Mouse (Mus musculus) adrenal gland, postnatal 36 days (tissue): Measurements from ENCODE around the gene A3galt2. TPM values are rescaled to one million over a fixed set of nuclear protein-coding genes. Genes with fewer than 3 reads are reported as not detected.
A peak's percentile ranks its signal among the peaks of the same experiment; 100 is the strongest.

Source experiments
- DNase-seq, 2 experiments: peaks; one replicate each; pipeline ENCODE4 v3.0.0; 2021; ENCODE audit warnings: mixed read lengths in 1 of 2
- total RNA-seq, 2 experiments: library from RNA; stranded (reverse); gene quantifications; 2 replicates each; pipeline ENCODE4 v1.2.3; 2021

A3galt2 gene
- total RNA-seq, 2 experiments from 2014 or later, result 0.16 to 0.30 TPM

DNA sequence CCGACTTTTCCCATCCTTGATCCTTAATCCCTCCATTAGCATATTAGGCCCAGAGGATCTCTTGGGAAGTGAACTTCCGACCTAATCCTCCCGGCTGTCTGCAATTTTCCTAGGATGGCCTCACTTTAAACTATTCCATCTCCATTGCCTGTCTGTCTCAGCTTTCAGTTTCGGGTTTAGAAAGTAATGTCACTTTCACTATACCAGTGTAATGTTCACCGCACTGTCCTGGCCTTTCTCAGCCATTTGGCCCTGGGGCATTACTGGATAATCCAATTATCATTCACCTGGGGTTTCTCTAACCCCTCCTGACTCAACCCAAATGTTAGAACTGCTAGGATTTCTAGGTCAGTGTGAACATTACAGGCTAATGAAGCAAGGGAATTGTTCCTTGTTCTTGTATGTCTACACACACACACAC lies 26.7 kb upstream of the A3galt2 start:
- no peak for DNase-seq

DNA sequence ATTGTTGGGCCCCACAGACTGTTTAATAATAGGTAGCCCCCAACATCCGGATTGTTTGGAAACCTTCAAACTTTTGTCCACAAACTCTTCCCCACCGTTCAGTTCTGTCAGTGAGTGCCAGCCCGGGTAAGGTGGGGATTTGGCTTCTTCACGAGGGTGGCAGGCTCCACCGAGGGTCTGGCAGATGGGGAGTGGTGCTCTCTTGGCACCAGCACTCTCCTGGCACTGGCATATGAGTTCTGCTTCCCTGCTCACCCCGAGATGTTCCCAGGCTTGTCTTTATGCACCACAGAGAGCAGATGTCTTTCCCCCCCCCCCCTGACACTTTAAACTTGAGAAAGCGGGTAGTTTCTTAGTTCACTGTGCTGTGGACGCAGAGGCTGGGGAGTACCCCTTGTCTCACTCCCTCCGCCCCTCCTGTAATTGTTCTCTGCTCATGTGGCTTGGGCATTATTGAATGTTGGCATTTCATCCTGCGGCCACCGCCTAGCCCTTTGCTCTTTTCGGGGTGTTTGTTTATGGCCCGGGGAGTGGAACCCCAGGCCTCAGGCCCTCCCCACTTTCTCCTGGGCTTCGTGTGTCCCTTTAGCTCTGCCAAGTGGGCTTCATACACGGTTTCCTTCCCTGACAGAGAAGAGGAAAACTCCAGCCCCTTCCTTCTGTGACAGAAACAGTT lies 26.0 kb upstream of the A3galt2 start:
- no peak for DNase-seq

DNA sequence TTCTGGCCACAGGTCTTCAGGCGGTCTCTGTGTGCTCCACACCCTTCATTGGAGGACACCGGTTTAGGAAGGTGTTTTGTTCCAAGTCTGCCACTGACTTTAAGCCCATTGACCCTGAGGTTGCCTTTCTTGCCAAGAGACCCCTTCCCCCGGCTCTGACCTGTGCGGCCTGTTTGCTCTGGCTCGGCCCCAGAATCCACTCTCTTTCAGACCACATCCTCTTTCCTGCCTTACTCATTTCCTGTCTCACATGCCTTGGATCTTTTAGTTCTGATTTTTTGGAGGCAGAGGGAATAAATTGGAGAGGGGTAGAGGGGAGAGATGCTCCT lies 25.5 kb upstream of the A3galt2 start:
- DNase-seq, result no peak

DNA sequence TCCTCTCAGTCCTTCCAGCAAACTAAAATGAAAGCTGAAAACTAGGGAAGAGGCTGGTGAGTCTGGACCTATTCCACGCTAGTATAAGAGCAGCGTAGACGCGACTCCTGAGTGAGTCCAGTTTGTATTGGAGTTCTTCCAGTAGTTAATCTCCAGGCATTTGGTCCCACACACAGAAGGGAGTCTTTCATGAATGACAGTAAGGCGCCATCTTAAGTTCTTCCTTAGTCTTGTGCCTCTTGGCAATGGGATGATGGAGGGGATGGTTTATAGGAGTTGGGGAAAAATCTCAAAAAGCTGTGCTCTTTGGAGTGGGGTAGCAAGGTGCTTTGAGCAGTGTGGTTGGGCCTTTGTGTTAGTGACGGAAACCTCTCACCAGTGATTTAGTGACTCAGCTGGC lies 24.9 kb upstream of the A3galt2 start:
- no peak for DNase-seq

DNA sequence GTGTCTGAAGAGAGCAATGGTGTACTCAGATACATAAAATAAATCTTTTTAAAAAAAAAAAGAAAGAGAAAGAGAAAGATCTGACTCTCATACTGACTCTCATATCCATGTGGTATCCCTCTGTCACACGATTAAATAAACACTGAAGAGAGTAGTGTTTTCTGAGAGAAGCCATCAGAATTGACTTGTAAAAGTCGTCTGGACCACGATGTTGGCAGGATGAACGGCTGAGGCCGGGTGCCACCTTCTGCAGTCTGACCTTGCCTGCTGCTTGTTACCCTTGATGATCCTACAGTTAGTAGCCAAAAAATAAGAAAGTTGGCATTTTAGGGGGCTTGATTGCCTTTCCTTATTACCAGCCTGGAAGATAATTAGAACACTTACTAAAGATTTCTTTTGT lies 22.4 kb upstream of the A3galt2 start:
- DNase-seq, result no peak

DNA sequence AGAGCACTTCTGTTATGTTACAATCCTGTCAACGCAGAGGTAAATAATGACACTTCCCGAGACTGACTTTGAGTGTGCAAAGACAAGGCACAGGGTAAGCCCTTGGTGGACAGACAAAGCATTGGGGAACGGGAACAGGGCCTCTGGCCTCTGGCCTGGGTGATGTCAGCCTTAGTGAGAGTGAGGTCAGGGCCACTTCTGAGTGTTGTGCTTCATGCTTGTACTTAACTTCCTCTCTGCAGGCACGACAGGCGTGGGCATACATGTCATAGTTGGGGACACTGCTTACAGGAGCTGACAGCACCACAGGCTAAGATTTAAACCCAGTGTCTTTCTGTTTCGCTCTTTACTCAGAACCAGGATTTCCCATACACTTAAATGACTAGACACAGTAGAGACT lies 21.7 kb upstream of the A3galt2 start:
- peak; percentile 67 to 73 for DNase-seq

DNA sequence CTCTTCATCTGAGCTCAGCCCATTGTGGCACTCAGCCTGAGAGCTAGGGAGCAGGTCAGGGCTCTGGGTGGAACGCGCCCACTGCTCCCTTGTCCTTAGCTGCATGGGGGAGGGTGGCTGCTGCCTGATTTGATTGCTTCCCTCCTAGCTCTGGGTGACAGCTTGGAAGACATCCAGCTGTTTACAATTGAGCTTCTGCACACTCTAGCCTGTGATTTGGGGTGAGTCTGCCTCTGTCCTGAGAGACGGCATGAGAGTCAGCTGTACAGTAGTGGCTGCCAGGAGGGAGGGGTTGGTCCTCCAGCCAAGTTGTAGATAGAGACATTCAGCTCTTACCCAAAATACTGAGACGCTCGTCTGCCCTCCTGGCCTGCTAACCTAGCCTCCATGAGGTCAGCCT lies 20.9 kb upstream of the A3galt2 start:
- DNase-seq, result peak; percentile 62 to 75

DNA sequence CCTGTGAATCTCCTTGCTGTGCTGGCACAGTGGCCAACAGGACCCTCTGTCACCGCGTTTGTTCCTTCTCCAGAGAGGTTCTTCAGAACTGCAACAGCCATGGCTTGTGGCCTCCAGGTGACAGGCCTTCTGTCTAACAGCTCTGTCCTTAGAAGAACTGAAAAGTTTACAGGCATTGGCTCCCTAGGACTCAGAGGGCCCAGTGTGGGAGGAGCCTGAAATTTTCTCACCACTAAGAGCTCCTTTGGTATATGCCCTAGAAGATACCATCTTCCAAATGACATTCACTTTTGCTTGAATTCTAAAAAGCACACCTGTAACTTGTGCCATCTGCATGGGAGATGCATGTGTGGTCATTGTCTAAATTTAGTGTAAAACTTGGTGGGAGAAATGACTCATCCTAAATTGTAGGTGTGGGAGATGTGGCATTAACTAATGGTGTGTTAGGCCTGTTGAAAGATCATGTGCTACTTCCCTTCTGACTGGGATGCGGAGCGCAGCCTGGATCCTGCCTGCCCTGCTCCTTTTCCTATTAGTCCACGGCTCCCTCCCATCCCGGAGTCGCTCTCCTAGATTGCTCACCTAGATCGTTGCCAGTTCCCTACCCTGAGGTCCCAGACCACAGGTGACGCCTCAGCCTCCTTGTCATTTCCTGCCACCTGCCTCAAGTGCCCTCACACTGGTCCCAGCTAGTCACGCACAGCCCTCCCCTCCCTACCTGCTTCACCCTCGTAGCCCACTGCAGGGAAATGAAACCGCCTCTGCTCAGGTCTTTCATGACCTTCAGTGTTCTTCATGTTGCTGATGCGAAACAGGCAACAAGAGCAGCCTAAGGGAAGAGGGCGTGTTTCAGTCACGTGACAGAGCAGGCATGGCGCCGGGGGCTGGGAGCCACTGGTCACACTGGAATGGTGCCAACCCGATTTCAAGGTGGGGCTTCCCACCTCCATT lies 20.2 kb upstream of the A3galt2 start:
- DNase-seq, result no peak

DNA sequence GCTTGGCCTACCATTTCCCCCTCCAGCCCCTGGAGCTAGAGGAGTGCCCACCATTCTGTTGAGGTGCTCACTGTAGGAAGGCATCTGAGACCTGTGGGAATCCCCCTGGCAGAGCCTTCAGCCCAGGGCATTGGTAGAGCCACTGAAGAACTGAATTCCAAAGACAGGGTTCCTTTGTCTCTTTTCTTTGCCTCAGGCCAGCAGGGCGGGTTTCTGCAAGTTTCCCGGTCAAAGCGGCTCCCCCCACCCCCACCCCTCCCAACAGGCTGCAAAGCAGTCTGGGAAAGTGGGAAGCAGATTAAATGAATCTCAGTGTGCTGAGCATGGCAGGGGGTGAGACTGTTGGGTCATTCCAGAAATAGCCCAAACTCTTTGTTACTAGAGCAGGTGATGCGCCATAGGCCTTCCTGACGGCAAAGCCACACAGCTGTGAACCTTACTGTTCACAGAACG lies 18.0 kb upstream of the A3galt2 start:
- no peak for DNase-seq

DNA sequence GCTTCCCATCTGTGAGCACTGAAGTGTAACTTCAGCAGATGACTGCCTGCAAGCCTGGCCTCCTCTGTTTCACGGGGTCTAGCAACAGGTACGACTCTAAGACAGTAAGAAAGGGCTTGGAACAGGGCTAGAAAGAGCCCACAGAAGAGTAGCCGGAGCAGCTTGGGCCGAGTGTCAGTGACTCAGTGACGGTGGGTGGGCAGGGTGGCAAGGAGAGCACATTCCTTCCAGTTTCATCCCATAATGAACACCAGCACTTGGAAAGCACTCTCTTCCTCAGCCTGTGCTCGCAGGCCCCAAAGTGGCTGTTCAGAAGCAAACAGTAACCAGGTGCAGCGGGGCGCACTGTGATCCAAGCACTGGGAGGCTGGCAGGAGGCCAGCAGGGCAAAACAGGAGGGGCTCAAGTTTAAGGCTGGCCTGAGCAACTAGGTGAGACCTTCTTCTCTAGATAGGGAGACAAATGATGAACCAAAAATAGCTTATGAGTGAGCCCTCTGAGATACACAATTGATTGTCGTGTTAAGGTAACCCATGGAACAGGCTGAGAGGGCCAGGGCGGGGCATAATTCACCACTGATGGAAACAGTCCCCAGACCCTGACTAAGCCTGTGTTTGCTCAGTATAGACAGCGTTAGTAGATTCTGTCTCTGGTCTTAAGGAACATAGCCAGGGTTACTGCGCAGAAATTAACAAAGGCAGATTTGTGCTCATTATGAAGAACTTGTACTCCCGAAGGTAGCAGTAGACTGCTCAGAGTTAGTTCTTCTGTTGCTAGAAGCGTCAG lies 17.1 kb upstream of the A3galt2 start:
- no peak for DNase-seq

DNA sequence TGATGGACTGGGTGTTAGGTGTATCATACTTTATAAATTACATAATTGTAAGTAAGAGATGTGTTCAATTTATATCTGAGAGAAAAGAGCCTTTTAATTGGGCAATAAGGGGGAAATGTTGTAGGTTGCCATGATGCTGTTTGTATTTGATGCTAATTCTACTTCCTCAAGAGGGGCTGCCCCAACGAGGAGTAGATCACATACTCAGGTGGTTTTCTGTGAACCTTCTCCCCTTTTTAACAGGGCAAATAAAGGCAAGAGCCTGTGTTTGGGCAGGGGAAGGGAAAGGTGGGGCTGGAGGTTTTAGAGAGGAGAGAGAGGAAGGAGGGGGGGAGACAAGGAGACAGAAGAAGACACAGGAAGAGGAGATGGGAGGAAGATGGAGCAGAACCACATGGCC lies 14.3 kb upstream of the A3galt2 start:
- no peak for DNase-seq

DNA sequence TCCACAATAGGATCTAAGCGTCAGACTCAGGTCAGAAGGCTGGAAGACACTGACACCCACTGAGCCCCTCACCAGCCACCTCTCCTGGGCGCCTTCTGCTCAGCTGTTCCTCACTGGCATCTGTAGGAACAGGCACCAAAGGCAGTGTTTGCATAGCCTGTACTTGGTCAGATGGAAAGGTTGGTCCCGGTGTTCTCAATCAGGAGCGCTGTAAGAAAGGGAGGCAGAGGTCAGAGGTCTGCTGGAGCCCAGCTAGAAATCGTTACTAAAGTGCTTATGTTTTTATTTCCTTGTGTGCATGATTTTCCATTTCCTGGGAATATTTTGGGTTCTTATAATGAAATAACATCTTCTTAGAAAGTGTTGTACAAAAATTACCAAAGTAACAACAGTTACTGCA lies 13.3 kb upstream of the A3galt2 start:
- DNase-seq, result no peak

DNA sequence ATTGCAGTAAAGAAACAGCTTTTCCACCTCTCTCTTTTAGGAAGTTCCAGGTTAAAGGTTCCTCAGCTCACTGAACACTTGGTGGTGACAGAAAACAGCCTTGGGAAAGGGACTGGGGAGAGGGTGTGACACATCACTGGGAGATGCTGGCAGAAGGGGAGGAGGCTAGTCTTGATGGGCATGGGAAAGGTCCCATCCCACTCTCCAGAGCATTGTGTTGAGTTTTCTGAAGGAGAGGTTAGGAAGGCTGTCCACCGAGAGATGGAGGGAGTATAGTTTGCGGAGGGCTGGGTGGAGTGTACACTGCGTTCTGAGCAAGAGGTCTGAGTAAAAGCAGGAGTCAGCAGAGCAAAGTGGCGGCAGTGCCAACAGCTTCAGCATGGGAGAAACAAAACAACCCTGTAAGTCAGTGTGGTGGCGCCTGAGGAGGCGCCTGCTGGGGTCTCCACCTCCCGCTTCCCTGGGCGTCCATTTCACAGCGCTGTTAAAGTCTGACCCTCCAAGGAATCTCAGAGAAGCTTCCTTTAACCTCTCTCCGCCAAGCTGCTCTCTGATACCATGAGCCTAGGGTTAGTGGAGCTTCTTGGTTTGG lies 12.7 kb upstream of the A3galt2 start:
- no peak for DNase-seq

DNA sequence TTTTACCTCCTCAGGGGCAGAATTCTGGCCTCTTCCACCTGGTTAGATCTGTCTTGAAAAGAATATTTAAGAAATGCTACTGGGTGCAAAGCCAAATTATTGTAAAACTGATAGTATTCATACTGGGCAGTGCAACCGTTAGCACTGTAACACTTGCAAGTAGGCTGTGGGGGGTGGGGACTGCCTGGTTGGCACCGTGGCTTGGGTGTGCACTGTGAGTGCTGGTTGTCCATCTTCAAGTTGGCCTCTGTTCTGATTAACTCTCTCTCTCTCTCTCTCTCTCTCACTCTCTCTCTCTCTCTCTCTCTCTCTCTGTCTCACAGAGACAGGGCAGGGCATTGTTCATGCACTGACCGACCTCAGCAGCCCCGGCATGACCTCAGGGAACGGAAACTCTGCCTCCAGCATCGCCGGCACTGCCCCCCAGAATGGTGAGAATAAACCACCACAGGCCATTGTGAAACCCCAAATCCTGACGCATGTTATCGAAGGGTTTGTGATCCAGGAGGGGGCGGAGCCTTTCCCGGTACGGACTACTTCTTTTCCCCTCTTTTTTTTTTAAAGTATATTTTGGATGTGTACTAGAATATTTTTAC lies 12.0 kb upstream of the A3galt2 start:
- DNase-seq, result no peak

DNA sequence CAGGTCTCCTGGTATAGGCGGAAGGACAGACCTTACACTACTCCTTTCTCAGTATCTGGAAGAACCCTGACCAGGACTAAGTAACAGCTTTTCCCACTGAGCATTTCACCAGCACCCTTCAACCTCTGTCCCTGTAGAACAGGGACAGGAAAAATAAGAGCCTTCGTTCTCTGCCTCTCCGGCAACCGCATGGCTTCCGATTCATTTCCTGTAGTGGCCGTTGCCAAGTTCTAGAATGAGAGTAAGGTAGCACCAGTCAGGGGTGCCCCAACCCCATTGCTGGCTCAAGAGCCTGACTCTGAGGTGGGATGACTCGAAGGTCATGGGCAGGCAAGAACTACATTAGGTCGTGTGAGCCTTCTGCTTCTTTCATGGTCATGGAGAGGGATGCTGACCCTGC lies 10.0 kb upstream of the A3galt2 start:
- no peak for DNase-seq

DNA sequence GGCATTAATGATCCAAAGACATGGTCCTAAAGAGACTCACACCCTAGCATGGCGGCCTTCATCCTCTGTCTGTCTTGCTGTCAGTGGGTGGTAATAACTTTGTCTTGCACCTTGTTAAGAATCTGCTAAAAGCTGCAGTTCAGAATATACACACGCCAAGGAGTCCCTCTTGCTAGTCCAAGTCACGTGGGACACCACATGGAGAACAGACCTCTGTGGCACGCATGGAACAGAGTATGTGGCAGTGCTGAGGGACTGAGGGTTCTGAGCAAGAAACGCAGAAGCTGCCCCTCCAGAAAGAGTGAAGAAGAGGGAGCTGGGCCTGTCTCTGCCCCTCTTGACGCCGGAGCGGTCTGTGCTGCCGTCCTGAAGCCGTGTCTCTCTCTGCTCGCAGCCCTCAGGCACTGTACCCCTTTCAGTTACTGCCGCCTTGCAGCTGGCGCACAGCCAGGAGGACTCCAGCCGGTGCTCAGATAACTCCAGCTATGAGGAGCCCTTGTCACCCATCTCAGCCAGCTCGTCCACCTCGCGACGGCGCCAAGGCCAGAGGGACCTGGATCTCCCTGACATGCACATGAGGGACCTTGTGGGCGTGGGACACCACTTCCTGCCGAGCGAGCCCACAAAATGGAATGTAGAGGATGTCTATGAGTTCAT lies 7.4 kb upstream of the A3galt2 start:
- DNase-seq, result peak; percentile 70 to 76

DNA sequence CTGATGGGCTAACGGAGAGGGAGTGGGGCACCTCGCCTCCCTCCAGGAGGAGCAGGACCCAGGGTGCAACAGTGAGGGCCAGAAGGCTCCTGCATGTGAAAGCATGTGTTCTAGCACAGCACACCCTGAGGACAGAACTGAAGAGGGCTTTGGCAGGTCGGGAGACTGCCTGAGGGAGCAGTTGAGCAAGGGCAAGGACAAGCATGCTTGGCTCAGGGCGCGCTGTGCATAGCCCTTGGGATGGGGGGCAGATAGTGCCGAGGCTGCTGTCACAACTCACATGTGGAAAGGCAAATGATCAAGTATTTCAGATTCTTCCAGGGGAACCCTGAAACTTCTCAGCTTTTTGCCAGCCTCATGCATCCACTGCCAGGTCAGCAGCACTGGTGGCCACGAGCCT lies 6.9 kb upstream of the A3galt2 start:
- DNase-seq, result peak in 1 of 2 experiments; percentile 33

DNA sequence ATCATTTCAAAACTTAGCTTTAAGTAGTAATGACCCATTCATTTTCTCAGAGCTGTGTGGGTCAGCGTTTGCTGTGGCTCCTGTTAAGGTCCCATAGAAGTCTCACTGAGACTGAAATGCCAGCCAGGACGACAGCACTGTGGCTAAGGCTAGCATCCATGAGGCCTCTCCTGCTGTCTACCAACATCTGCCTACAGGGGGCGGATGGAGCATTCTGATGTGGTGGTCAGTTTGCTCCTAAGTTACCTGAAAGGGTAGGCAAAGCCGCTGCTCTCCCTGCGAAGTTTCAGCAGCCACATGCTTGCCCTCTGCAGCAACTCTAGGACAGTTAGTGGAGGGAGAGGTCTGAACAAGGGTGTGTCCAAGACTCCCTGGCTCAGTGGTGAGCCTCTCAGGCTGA lies 4.2 kb upstream of the A3galt2 start:
- no peak for DNase-seq

DNA sequence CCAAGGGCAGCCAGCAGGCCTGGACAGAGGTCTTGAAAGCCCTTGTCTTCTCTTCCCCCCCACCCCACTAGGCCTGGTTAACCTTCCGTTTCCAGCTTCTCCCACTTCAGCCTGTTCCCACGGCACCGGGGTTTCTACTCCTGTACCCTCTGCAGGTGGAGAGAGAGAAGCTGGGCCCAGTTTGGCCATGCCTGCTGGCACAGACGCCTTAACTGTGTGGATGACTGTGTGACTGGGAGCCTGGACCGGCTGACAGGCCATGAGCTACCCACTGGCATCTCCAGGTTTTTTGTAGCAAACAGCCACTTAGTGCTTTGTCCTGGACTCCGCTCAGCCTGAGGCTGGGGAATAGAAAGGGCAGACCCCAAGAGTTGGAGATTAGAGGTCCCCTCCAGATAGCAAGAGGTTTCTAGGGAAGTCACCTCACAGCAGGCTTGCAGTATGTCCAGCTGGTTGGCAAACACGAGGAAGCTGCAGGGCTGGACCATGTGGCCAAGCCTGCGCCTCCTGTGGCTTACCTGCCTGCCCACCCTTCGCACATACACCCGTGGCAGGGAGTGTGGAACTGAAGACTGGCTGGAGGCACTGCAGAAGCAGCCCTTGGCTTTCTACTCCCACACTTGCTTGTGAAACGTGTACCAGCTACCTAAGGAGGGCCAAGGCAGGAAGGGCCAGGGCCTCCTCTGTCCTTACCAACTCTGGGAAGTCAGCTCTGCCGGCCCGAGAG lies 3.0 kb upstream of the A3galt2 start:
- DNase-seq, result no peak

DNA sequence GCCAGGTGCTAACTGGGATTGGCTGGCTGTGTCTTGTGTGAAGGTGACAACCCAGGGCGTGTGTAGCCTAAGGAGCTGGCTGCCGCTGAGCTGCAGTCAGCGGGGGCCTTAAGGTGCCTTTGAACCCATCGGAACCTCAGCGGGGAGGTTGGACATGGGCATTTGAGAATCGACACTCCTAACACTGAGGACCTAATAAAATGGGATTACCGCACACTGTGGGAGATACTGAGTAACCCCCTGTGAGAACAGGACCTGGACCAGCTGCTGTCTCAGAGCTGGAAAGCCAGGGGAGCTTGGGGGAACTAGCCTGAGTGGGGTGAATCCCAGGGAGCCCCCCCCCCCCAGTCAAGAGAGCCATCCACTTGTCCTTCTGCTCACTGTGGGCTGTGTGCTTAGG lies 1.6 kb upstream of the A3galt2 start:
- no peak for DNase-seq

DNA sequence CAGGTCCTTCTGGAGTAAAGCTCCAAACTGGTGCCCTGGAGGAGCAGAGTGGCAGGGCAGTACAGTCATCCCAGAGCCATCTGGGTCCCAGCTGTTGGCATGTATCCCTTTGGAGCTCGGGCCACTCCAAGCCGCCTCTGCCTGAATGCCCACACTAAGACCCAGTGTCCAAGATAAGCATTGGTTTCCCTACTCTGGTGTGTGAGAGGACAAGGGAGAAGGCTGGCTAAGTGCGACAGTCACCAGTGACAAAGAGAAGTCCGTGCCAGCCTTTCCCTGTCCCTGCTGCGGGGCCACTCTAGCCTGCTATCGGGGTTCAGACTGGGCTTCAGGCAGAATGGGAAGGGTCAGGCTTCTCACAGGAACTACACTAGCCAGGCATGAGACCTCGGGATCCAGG lies 736 bp downstream of the A3galt2 start:
- DNase-seq, result no peak
